Mouse (Mus musculus) ovary, postnatal 36 days (tissue): Measurements from ENCODE around the gene Setd2.
A peak's percentile ranks its signal among the peaks of the same experiment; 100 is the strongest.

Experiments used
- DNase-seq: peaks from one replicate; pipeline ENCODE4 v3.0.0; 2022; ENCODE audit warnings: low spot score, mixed read lengths

Setd2 gene

DNA sequence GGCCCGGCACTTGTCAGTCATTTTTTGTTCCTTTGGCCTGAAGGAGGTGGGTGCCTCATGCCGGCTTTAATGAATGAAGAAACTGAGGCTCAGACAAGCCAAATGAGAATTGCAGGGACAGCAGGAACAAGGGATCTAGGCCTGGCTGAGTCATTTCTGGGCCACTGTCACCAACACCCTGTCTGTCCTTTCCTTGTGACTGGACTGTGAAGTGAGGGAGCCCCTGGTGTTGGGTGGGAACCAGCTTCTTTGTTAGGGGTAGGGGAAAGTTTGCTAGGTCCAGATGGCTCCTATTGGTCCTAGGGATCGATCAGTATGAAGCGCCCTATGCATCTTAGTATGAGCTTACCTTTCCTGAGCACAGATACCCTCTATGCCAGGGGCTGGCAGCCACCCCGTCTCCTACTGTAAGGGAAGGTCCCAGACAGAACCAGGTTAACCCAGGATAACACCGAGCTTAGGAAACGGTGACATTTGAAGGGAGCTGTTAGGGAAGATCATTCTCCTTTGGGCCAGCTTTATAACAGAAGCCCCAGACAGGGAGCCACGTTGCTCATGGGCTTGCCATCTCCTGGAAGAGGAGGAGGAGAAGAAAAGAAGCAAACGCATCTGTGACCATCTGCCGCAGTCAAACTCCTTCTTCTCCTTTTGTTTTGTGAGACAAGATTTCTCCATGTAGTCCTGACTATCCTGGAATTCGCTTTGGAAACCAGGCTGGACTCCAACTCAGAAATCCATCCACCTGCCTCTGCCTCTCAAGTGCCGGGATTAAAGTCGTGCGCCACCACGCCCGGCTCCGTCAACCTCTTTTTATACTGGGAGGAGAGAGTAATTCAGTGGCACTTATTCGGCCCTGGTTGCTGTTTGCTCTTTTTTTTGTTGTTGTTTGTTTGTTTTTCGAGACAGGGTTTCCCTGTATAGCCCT, 122.6 kb downstream of the Setd2 start:
- DNase-seq: no peak

- DNase-seq: no peak
Measured at GRCm38 (mm10) chr9:110655651-110656007, 123.2 kb downstream of the Setd2 start.

DNA sequence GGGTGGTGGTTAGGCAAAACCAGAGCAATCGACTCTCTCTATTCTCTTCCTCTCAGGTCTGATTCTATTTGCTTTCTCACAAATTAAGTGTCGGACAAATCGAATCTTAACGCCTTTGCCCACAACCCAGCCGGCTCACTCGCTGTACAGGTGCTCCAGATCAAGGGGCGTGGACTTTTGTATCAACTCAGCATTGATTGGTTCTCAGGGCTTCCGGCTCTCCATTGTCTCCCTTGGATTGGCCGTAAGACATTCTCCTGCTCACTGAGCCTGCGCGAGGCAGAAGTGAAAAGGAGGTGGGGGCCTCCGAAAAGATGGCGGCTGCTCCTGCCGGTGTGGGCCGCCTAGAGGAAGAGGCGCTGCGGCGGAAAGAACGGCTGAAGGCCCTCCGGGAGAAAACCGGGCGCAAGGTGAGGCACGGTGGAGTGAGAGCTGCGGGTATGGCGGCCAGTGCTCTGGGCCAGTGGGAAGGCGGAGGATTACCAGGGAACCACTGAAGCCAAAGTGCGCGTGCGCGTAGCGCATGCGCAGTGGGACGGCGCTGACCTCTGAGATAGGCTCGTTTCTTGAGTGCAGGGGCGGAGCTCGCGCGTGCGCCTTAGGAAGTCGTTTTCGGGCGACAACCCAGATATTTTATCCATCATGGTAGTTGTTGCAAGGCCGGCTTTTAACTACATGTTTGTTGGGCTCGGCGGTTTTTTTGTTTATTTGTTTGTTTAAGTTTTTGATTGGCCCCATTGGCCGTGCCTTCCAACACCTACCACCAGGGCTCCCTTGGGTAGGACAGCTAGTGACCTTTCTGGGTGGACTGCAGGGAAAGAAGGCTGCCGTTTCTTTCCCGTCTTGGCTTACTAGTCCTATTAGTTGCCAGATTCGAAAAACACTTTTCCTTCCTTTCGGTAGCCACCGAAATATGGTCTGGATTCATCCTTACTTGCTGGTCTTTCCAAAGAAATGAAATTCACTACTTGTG, 124.1 kb downstream of the Setd2 start, which contains the start of gene Ccdc12:
Gene Ccdc12, plus strand, starts transcription at position 255 of the 973 bp plus-strand sequence.
- peak; percentile 94 for DNase-seq

DNA sequence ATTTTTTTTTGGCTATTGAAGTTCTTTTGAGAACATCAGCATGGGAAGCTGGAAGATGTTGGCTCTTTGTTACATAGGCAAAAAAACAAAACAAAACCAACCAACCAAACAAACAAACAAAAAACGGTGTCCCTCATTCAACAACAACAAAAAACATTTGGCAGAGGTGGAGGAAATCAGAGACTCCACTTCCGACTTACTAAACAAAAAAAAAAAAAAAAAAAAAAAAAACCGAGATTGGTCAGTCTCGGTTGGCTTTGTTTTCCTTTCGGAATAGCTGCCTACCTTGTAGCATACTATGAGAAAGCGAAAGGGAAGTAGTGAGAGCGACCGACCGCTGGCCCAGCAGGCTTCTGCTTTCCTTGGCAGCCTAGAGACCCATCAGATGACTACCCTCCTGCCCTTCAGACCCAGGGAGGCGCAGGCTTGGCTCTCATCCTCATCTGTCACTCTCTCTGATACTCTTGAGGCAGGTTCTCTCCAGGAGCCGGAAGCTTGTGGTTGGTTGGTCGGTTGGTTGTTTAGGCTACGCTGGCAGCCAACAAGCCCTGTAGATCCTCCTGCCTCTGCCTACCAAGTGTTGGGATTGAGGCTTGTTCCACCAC, 125.2 kb downstream of the Setd2 start:
- DNase-seq: no peak

DNA sequence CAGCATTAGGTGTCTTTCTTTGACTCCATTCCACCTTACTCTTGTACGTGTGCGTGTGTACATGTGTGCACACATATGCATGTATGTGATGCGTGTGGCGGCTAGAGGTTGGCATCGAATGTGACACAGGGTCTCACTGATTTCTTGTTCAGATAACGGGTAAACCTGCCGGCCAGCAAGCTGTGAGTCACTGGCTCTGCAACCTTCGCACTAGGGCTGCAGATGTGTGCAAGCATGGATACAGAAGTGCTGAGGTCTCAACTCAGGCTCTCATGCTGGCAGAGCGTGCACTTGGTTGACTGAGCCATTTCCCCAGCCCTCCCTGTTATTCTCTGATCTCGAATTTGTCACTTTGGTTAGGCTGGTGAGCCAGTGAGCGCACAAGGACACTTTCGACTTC, 127.1 kb downstream of the Setd2 start:
- DNase-seq: no peak

GRCm38 (mm10) chr9:110660208-110660607, 127.8 kb downstream of the Setd2 start:
- DNase-seq: no peak

DNA sequence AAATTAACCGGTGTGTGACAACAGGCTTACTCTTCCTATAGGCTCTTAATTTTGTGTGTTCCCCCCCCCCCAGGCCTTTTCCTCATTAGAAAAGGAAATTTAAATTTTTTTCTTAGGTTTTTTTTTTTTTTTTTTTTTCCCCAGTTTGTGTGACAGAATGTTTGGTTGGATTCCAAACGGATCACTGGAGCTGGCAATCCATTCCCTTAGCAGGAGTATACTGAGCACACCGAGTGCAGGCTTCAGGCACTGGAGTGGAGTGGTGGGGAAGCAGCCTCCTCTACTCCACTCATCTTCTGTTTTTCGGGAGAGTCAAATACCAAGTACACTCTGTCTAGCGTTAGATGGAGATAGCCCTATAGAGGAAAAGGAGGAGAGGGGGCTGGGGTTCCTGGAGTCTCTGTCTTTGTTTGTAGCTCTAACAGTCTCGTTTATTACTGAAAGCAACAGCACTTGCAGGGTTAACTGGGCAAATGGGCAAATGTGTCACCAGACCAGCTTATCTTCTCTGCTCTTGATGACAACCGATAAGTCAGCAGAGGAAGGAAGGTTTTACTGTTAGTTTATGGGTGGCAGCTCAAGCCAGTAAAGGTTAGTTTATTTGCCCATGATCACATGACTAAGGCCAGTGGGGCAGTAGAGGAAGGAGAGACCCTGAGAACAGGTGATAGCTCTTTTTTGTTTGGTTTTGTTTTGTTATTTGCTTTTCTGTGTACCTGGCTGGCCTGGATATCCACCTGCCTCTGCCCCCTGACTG, 128.6 kb downstream of the Setd2 start:
- DNase-seq: no peak

DNA sequence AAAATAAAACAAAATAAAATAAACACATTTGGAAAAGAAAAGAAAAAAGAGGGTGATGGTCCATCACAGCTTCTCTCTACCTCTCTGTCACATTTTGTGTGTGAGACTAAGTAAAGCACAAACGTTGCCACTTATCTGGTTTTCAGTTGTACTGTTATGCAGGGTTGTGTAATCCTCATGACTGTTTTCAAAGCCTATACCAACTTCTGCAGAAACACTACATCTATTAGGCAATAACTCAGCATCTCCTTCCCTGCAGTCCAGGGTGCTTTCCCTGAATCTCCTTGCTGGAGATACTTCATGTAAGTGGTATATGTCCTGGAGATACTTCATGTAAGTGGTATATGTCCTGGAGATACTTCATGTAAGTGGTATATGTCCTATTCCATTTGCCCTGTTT, 130.4 kb downstream of the Setd2 start:
- no peak for DNase-seq

- no peak for DNase-seq
Measured at GRCm38 (mm10) chr9:110665912-110666311, 133.5 kb downstream of the Setd2 start.

- DNase-seq: no peak
Measured at GRCm38 (mm10) chr9:110666374-110666773, 134.0 kb downstream of the Setd2 start.

GRCm38 (mm10) chr9:110667219-110667836, 134.9 kb downstream of the Setd2 start:
- no peak for DNase-seq
